In the genomic region with DNA sequence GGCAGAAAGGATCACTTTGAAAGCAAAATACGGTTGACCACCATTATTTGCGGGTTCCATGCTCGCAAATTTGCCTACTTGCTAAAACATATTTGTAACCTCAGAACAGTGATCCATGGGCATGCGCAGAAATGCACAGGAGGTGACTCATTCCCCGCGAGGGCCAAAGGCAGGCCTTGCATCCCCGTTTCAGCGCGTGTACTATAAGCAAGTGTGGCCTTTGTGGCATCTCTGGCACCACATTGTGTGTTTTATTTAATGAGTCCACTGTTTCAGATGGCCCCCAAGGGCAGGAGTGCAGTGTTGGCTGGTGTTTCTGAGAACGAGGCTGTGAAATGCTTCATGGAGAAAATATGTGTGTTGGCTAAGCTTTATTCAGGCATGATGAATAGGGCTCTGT, we compare ENCODE assay signal across 16 mouse cellular contexts.
DNase-seq lines count a peak whose midpoint lies in the region; ATAC-seq lines count a peak whose summit lies in the region.
"Had no signal": no experiment of that assay in that cellular context is flagged by ENCODE, and none has a peak within 500 bp of the region (broad histone marks: within the 10 kb centered on the region; RNA-seq: fewer than 3 reads in every experiment).

No protein-coding gene starts in this region.

- H3K4me2 ChIP-seq in embryonic facial prominence, embryonic 15.5 days (replicated peaks) = no peak overlapping the region
- H3K4me2 ChIP-seq: embryonic facial prominence, embryonic 13.5 days; hindbrain, embryonic 14.5 days had no signal

- H3K9ac ChIP-seq in embryonic facial prominence, embryonic 15.5 days = no peak overlapping the region
- H3K9ac ChIP-seq: embryonic facial prominence, embryonic 13.5 days; hindbrain, embryonic 14.5 days had no signal

- intact Hi-C loops in heart, postnatal 10 days (cut with DNase I) = no loop called here
- intact Hi-C loops in left cerebral cortex, postnatal 36 days (cut with DNase I) = no loop called here

- no peak overlapping the region for H3K27ac ChIP-seq in embryonic facial prominence, embryonic 15.5 days (replicated peaks)
- H3K27ac ChIP-seq: embryonic facial prominence, embryonic 13.5 days; hindbrain, embryonic 14.5 days had no signal

- 72% methylated on average over 10 of the region's 10 CpGs for WGBS in embryonic facial prominence, embryonic 15.5 days

- no peak overlapping the region for H3K4me3 ChIP-seq in embryonic facial prominence, embryonic 15.5 days (replicated peaks)
- H3K4me3 ChIP-seq: embryonic facial prominence, embryonic 13.5 days; megakaryocyte, embryonic 14.5 days had no signal

- peaks cover 3% of the 10 kb centered on the region; the same call in 1 of the 2 replicates for H3K4me1 ChIP-seq in embryonic facial prominence, embryonic 15.5 days
- H3K4me1 ChIP-seq: embryonic facial prominence, embryonic 13.5 days; megakaryocyte, embryonic 14.5 days had no signal

- H3K9me3 ChIP-seq in embryonic facial prominence, embryonic 15.5 days (replicated peaks) = no peaks in the 10 kb centered on the region
- H3K9me3 ChIP-seq: embryonic facial prominence, embryonic 13.5 days; megakaryocyte, embryonic 14.5 days had no signal

- DNase-seq in heart, adult 11 months = peak; percentile 88
- DNase-seq in heart, postnatal 10 days = no peak
- DNase-seq in adipocyte (ENCODE audit: low spot score) = peak; percentile 58
- DNase-seq in lung, postnatal 36 days = peak; percentile 1
- DNase-seq in retina, postnatal 1 day = no peak
- no peak for DNase-seq in thymus, adult 18-20 months
- DNase-seq in left cerebral cortex, postnatal 36 days (ENCODE audit: low spot score in 2 of 2) = no peak
- DNase-seq: cerebellum, adult 18-20 months; kidney, adult 2 months; right cerebral cortex, adult 18-20 months; thymus, postnatal 14 days had no signal

- no peaks in the 10 kb centered on the region for H3K36me3 ChIP-seq in embryonic facial prominence, embryonic 15.5 days
- H3K36me3 ChIP-seq: embryonic facial prominence, embryonic 13.5 days had no signal

- H3K27me3 ChIP-seq in embryonic facial prominence, embryonic 15.5 days = no peaks in the 10 kb centered on the region
- H3K27me3 ChIP-seq: embryonic facial prominence, embryonic 13.5 days; megakaryocyte, embryonic 14.5 days had no signal

- ATAC-seq in embryonic facial prominence, embryonic 15.5 days (ENCODE audit: insufficient number of reproducible peaks, low FRiP score, low TSS enrichment, low read depth) = peak; percentile 57; the same call in 1 of the 2 replicates
- ATAC-seq: Patski had no signal

Comparison
In these comparisons a context has a peak if more than half of its experiments do, and no peak if none do; other contexts are left out.
1. DNase-seq: peak in heart, adult 11 months (single experiment), adipocyte (single experiment) and lung, postnatal 36 days (single experiment); none in heart, postnatal 10 days (0 of 2), retina, postnatal 1 day (single experiment), thymus, adult 18-20 months (0 of 2) and left cerebral cortex, postnatal 36 days (0 of 2).